Mouse (Mus musculus) embryonic facial prominence, embryonic 11.5 days (tissue): Measurements from ENCODE around the gene Zfp629. TPM values are rescaled to one million over a fixed set of nuclear protein-coding genes. Genes with fewer than 3 reads are reported as not detected.

Source experiments
- ATAC-seq: fragments of 200-750 bp; cut with Nextera tagmentation; replicated peaks from 2 replicates; pipeline ENCODE4 v1.8.0; 2017; ENCODE audit warnings: low read depth; ENCODE audit not compliant: insufficient number of reproducible peaks, low FRiP score, low TSS enrichment
- DNase-seq: peaks from one replicate; pipeline ENCODE4 v3.0.0-alpha.2; 2015; ENCODE audit warnings: low spot score
- H3K27ac ChIP-seq: fragments of 300-500 bp; sonication (generic); replicated peaks from 2 replicates; pipeline ENCODE4 v1.5.1; 2014; ENCODE audit warnings: mild to moderate bottlenecking, low read depth, low read length, control low read depth
- H3K27me3 ChIP-seq: fragments of 300-500 bp; sonication (generic); 2 replicates; pipeline ENCODE4 v1.6.1; 2014; ENCODE audit warnings: mild to moderate bottlenecking, low read length, moderate library complexity, mixed read lengths; ENCODE audit not compliant: control insufficient read depth, insufficient read depth
- H3K36me3 ChIP-seq: fragments of 300-500 bp; sonication (generic); replicated peaks from 2 replicates; pipeline ENCODE4 v1.6.1; 2014; ENCODE audit warnings: low read depth, mild to moderate bottlenecking, low read length, moderate library complexity, mixed read lengths; ENCODE audit not compliant: control insufficient read depth, insufficient read depth
- H3K4me1 ChIP-seq: fragments of 300-500 bp; sonication (generic); 2 replicates; pipeline ENCODE4 v1.6.1; 2014; ENCODE audit warnings: low read length, mixed read lengths; ENCODE audit not compliant: control insufficient read depth, insufficient read depth
- H3K4me2 ChIP-seq: fragments of 300-500 bp; sonication (generic); 2 replicates; pipeline ENCODE4 v1.6.1; 2014; ENCODE audit warnings: low read depth, mild to moderate bottlenecking, control low read depth, low read length, moderate library complexity
- H3K4me3 ChIP-seq: fragments of 300-500 bp; sonication (generic); 2 replicates; pipeline ENCODE4 v1.5.1; 2014; ENCODE audit warnings: low read depth, low read length, control low read depth
- H3K9ac ChIP-seq: fragments of 300-500 bp; sonication (generic); replicated peaks from 2 replicates; pipeline ENCODE4 v1.6.1; 2014; ENCODE audit warnings: mild to moderate bottlenecking, control low read depth, low read length
- H3K9me3 ChIP-seq: fragments of 300-500 bp; sonication (generic); replicated peaks from 2 replicates; pipeline ENCODE4 v1.6.1; 2016; ENCODE audit warnings: mild to moderate bottlenecking, low read length, inconsistent platforms, mixed read lengths; ENCODE audit not compliant: control insufficient read depth
- WGBS: fragments of 180-500 bp; shearing (Covaris S2); extraction: QIAGEN DNeasy Blood & Tissue Kit; methylation state at CpG from one replicate; pipeline ENCODE4 v1.1.7; 2014; 5-methylcytosine and 5-hydroxymethylcytosine counted together
- polyA plus RNA-seq: library from polyadenylated mRNA; unstranded; fragments of >200 nt; fragmentation: Nextera tagmentation; extraction: Ambion mirVana; gene quantifications from 2 replicates; pipeline ENCODE4 v1.2.1, GENCODE M21; 2014

Zfp629 gene
- polyA plus RNA-seq, 1 experiment from 2014 or later: 27.3 TPM

GRCm38 (mm10) chr7:127561340-127561858, 54.2 kb downstream of the Zfp629 start, which contains the start of gene Tmem265:
TSS of gene Tmem265 (plus strand) at chr7:127561390.
- Histone ChIP-seq H3K4me2 (no peak within 1 kb of the TSS), H3K27me3 (no peaks in the 10 kb centered on the region), H3K9me3 (no peaks in the 10 kb centered on the region), H3K36me3 (peaks cover 24% of the 10 kb centered on the region), H3K4me1 (no peaks in the 10 kb centered on the region), H3K9ac (no peak within 1 kb of the TSS), H3K4me3 (no peak within 1 kb of the TSS), H3K27ac (no peak within 1 kb of the TSS)
- no peak for ATAC-seq
- 91% methylated on average over 5 of the region's 5 CpGs for WGBS
- DNase-seq: no peak

DNA sequence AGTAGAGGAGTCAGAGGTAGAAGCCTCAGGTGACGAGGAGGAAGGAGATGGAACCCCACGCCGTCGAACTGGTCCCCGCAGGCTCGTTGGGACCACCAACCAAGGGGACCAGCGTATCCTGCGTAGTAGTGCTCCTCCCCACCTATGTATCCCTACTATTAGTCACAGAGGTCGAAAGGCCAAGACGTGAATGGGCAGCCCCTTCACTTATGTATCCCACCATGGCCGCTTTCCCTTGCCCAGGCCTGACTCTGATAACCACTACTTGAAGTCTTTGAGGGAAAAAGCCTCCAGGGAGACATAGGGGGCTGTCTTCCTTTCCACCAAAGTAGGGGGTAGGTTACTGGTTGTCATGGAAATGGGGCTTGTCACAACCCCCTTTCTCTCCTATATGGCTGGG, 55.0 kb downstream of the Zfp629 start:
- ATAC-seq (0 out of 2 replicates have a peak, but pooled peaks have one; percentile 40), DNase-seq (no peak)
- no peak overlapping the region for H3K9ac ChIP-seq
- no peaks in the 10 kb centered on the region for H3K9me3 ChIP-seq
- H3K4me3 ChIP-seq: no peak overlapping the region
- 93% methylated on average over 11 of the region's 11 CpGs for whole genome bisulfite sequencing
- H3K27me3 ChIP-seq: no peaks in the 10 kb centered on the region
- H3K4me2 ChIP-seq: no peak overlapping the region
- no peaks in the 10 kb centered on the region for H3K4me1 ChIP-seq
- H3K27ac ChIP-seq: no peak overlapping the region
- peaks cover 24% of the 10 kb centered on the region for H3K36me3 ChIP-seq

Other genes starting within 250 kb of the Zfp629 start
- gene Zfp747, start 239.7 kb downstream of the Zfp629 start, polyA plus RNA-seq: 5.6 and 7.8 TPM in 2 replicates
- 6.7 and 7.1 TPM in 2 replicates for gene 9130019O22Rik, start 228.6 kb downstream of the Zfp629 start, polyA plus RNA-seq
- 6.1 TPM in 2 replicates for gene E430018J23Rik, start 222.2 kb downstream of the Zfp629 start, polyA plus RNA-seq
- 7.9 and 8.2 TPM in 2 replicates for gene Zfp764, start 209.0 kb downstream of the Zfp629 start, polyA plus RNA-seq
- gene Zfp688, start 193.7 kb downstream of the Zfp629 start, polyA plus RNA-seq: 27.3 and 29.8 TPM in 2 replicates
- 11.7 and 12.4 TPM in 2 replicates for gene Zfp689, start 166.6 kb downstream of the Zfp629 start, polyA plus RNA-seq
- 54.8 and 58.5 TPM in 2 replicates for gene Prr14, start 156.2 kb downstream of the Zfp629 start, polyA plus RNA-seq
- gene Fbrs, start 136.6 kb downstream of the Zfp629 start, polyA plus RNA-seq: 8.9 and 10.2 TPM in 2 replicates
- gene Srcap, start 103.8 kb downstream of the Zfp629 start, polyA plus RNA-seq: 41.9 and 47.5 TPM in 2 replicates
- gene Gm42715, start 96.2 kb downstream of the Zfp629 start, polyA plus RNA-seq: 16.1 and 16.3 TPM in 2 replicates
- 4.8 and 5.7 TPM in 2 replicates for gene Tmem265, start 54.4 kb downstream of the Zfp629 start, polyA plus RNA-seq
- 42.9 and 45.8 TPM in 2 replicates for gene Phkg2, start 42.5 kb downstream of the Zfp629 start, polyA plus RNA-seq
- gene Ccdc189, start 27.2 kb downstream of the Zfp629 start, polyA plus RNA-seq: 13.6 and 14.1 TPM in 2 replicates
- 31.7 and 31.8 TPM in 2 replicates for gene Rnf40, start 27.0 kb downstream of the Zfp629 start, polyA plus RNA-seq
- 84.9 and 86.6 TPM in 2 replicates for gene Bcl7c, start 93.1 kb upstream of the Zfp629 start, polyA plus RNA-seq
- 17.5 and 19.0 TPM in 2 replicates for gene Ctf1, start 96.9 kb upstream of the Zfp629 start, polyA plus RNA-seq
- 0.15 and 0.59 TPM in 2 replicates for gene Ctf2, start 116.4 kb upstream of the Zfp629 start, polyA plus RNA-seq
- gene Fbxl19, start 128.7 kb upstream of the Zfp629 start, polyA plus RNA-seq: 9.4 and 9.5 TPM in 2 replicates
- gene Orai3, start 154.0 kb upstream of the Zfp629 start, polyA plus RNA-seq: 8.6 and 8.7 TPM in 2 replicates
- gene Setd1a, start 160.9 kb upstream of the Zfp629 start, polyA plus RNA-seq: 21.7 and 22.0 TPM in 2 replicates
- gene Gm49388, start 169.8 kb upstream of the Zfp629 start, polyA plus RNA-seq: not detected in 2 replicates
- gene Hsd3b7, start 184.8 kb upstream of the Zfp629 start, polyA plus RNA-seq: 8.2 and 8.3 TPM in 2 replicates
- gene Stx4a, start 208.5 kb upstream of the Zfp629 start, polyA plus RNA-seq: 13.0 and 14.3 TPM in 2 replicates
- gene Stx1b, start 208.8 kb upstream of the Zfp629 start, polyA plus RNA-seq: 4.7 and 4.9 TPM in 2 replicates